Comparison of ENCODE assay signal across 17 mouse cellular contexts in genomic region chr4:9024216-9024925, GRCm38 (mm10).
DNase-seq lines count a peak whose midpoint lies in the region; ATAC-seq and TF ChIP-seq lines count a peak whose summit lies in the region.
"Had no signal": no experiment of that assay in that cellular context is flagged by ENCODE, and none has a peak within 500 bp of the region (broad histone marks: within the 10 kb centered on the region; RNA-seq: fewer than 3 reads in every experiment).

No protein-coding gene starts in this region.

- no peaks in the 10 kb centered on the region for H3K9me3 ChIP-seq in hindbrain, postnatal 0 days (ENCODE audit: low read length)
- H3K9me3 ChIP-seq in hindbrain, embryonic 12.5 days (replicated peaks), result no peaks in the 10 kb centered on the region
- H3K9me3 ChIP-seq in limb, embryonic 10.5 days (replicated peaks), result no peaks in the 10 kb centered on the region
- H3K9me3 ChIP-seq: embryonic facial prominence, embryonic 15.5 days; forebrain, embryonic 15.5 days; midbrain, embryonic 15.5 days; neural tube, embryonic 15.5 days had no signal

- 54% methylated on average over 6 of the region's 6 CpGs for WGBS in hindbrain, postnatal 0 days
- 88% methylated on average over 6 of the region's 6 CpGs for WGBS in hindbrain, embryonic 12.5 days
- 85% methylated on average over 6 of the region's 6 CpGs for WGBS in limb, embryonic 10.5 days

- no peak overlapping the region for H3K4me3 ChIP-seq in hindbrain, postnatal 0 days (ENCODE audit: low read length)
- H3K4me3 ChIP-seq in hindbrain, embryonic 12.5 days, result no peak overlapping the region
- no peak overlapping the region for H3K4me3 ChIP-seq in limb, embryonic 10.5 days
- H3K4me3 ChIP-seq: embryonic facial prominence, embryonic 15.5 days; forebrain, embryonic 15.5 days; midbrain, embryonic 15.5 days; neural tube, embryonic 15.5 days had no signal

- no peak overlapping the region for H3K4me2 ChIP-seq in hindbrain, postnatal 0 days (ENCODE audit: low read depth, low read length)
- H3K4me2 ChIP-seq in hindbrain, embryonic 12.5 days (replicated peaks), result no peak overlapping the region
- H3K4me2 ChIP-seq: embryonic facial prominence, embryonic 15.5 days; forebrain, embryonic 15.5 days; midbrain, embryonic 15.5 days; neural tube, embryonic 15.5 days had no signal

- H3K27me3 ChIP-seq in hindbrain, postnatal 0 days (ENCODE audit: insufficient read depth, low read length), result no peaks in the 10 kb centered on the region
- no peaks in the 10 kb centered on the region for H3K27me3 ChIP-seq in hindbrain, embryonic 12.5 days
- H3K27me3 ChIP-seq in limb, embryonic 10.5 days (ENCODE audit: low read depth, poor library complexity, severe bottlenecking), result peaks cover 7% of the 10 kb centered on the region; the same call in 1 of the 2 replicates
- H3K27me3 ChIP-seq: forebrain, embryonic 15.5 days; midbrain, embryonic 15.5 days; neural tube, embryonic 15.5 days had no signal

- no peak for TF ChIP-seq CTCF in hindbrain, postnatal 0 days (IDR thresholded peaks at IDR 0.05; ENCODE audit: low read depth)

- H3K27ac ChIP-seq in hindbrain, postnatal 0 days, result peak overlapping the region; percentile 8; the same call in 1 of the 2 replicates
- H3K27ac ChIP-seq in hindbrain, embryonic 12.5 days, result no peak overlapping the region
- H3K27ac ChIP-seq in limb, embryonic 10.5 days, result no peak overlapping the region
- H3K27ac ChIP-seq: embryonic facial prominence, embryonic 15.5 days; forebrain, embryonic 15.5 days; midbrain, embryonic 15.5 days; neural tube, embryonic 15.5 days had no signal

- no peak for ATAC-seq in cerebellum, adult (ENCODE audit: insufficient number of reproducible peaks, low FRiP score, low TSS enrichment)
- ATAC-seq in hindbrain, postnatal 0 days, result no peak
- no peak for ATAC-seq in hindbrain, embryonic 12.5 days (ENCODE audit: low FRiP score)
- ATAC-seq: forebrain, embryonic 15.5 days; hindbrain, embryonic 16.5 days; midbrain, embryonic 15.5 days had no signal

- H3K36me3 ChIP-seq in hindbrain, postnatal 0 days (ENCODE audit: insufficient read depth, low read length), result no peaks in the 10 kb centered on the region
- H3K36me3 ChIP-seq in hindbrain, embryonic 12.5 days, result no peaks in the 10 kb centered on the region
- no peaks in the 10 kb centered on the region for H3K36me3 ChIP-seq in limb, embryonic 10.5 days
- H3K36me3 ChIP-seq: embryonic facial prominence, embryonic 15.5 days; forebrain, embryonic 15.5 days; midbrain, embryonic 15.5 days; neural tube, embryonic 15.5 days had no signal

- H3K9ac ChIP-seq in hindbrain, postnatal 0 days (replicated peaks; ENCODE audit: low read length), result no peak overlapping the region
- H3K9ac ChIP-seq in hindbrain, embryonic 12.5 days, result no peak overlapping the region
- H3K9ac ChIP-seq: embryonic facial prominence, embryonic 15.5 days; forebrain, embryonic 15.5 days; midbrain, embryonic 15.5 days; neural tube, embryonic 15.5 days had no signal

- peak; percentile 42 for DNase-seq in cerebellum, adult 11 months
- DNase-seq in hindbrain, postnatal 0 days (ENCODE audit: low spot score), result peak; percentile 49
- peak; percentile 14 for DNase-seq in NIH3T3 (ENCODE audit: low read depth)
- DNase-seq in cerebellum, postnatal 10 days, result peak; percentile 83 to 85
- no peak for DNase-seq in limb, embryonic 10.5 days (ENCODE audit: low spot score)
- DNase-seq in ovary, postnatal 10 days (ENCODE audit: low spot score), result no peak
- DNase-seq: adrenal gland, postnatal 14 days; left cerebral cortex, postnatal 4 days; right cerebral cortex, adult 18-20 months; thymus, adult 18-20 months had no signal

- H3K4me1 ChIP-seq in hindbrain, postnatal 0 days (ENCODE audit: insufficient read depth, low read length), result 0 out of 2 replicates have a peak, but pooled peaks cover 6% of the 10 kb centered on the region
- peaks cover 19% of the 10 kb centered on the region for H3K4me1 ChIP-seq in hindbrain, embryonic 12.5 days
- H3K4me1 ChIP-seq in limb, embryonic 10.5 days, result peaks cover 47% of the 10 kb centered on the region

Comparison
In these comparisons a context has a peak if more than half of its experiments do, and no peak if none do; other contexts are left out.
1. DNase-seq: peak in cerebellum, adult 11 months (single experiment), hindbrain, postnatal 0 days (single experiment), NIH3T3 (single experiment) and cerebellum, postnatal 10 days (2 of 2); none in limb, embryonic 10.5 days (single experiment) and ovary, postnatal 10 days (single experiment).